Mouse (Mus musculus): ENCODE results near the gene Nhp2. TPM values are rescaled to one million over a fixed set of nuclear protein-coding genes. Genes with fewer than 3 reads are reported as not detected.

Nhp2 gene
- total RNA-seq (2023; ENCODE audit: inconsistent age) = 52.6 to 60.6 TPM (median 58.5 TPM) in 4 replicates

GRCm38 (mm10) chr11:51619409-51620060 lies at the start of gene Nhp2:
Nhp2 (plus strand) TSS chr11:51619735.

GRCm38 (mm10) chr11:51584431-51585248 lies 34.9 kb upstream of the Nhp2 start, which contains the start of gene Phykpl:
Phykpl (plus strand) TSS chr11:51584757.

GRCm38 (mm10) chr11:51606447-51607095 lies 13.0 kb upstream of the Nhp2 start, which contains the start of gene Hnrnpab:
Hnrnpab (minus strand) TSS chr11:51606847.

GRCm38 (mm10) chr11:51635525-51636322 lies 16.2 kb downstream of the Nhp2 start, which contains the start of gene Rmnd5b:
Rmnd5b (minus strand) TSS chr11:51635896.

GRCm38 (mm10) chr11:51650691-51651515 lies 31.4 kb downstream of the Nhp2 start, which contains the start of the genes N4bp3 and D930048N14Rik:
N4bp3 (minus strand) TSS chr11:51650842.
D930048N14Rik (plus strand) TSS chr11:51650954.

Other genes with a start within 250 kb of the Nhp2 start
- 16.6 to 24.9 TPM (median 21.3 TPM) in 4 replicates for gene Phykpl, start 35.0 kb upstream of the Nhp2 start, total RNA-seq (2023; ENCODE audit: inconsistent age)
- gene Hnrnpab, start 12.9 kb upstream of the Nhp2 start, total RNA-seq (2023; ENCODE audit: inconsistent age) = 241 to 254 TPM (median 253 TPM) in 4 replicates
- 114 to 135 TPM (median 129 TPM) in 4 replicates for gene Rmnd5b, start 16.2 kb downstream of the Nhp2 start, total RNA-seq (2023; ENCODE audit: inconsistent age)
- gene N4bp3, start 31.1 kb downstream of the Nhp2 start, total RNA-seq (2023; ENCODE audit: inconsistent age) = 22.4 to 24.8 TPM (median 24.6 TPM) in 4 replicates
- 1.1 to 2.1 TPM (median 2.0 TPM) in 4 replicates for gene D930048N14Rik, start 31.2 kb downstream of the Nhp2 start, total RNA-seq (2023; ENCODE audit: inconsistent age)
- gene 0610009B22Rik, start 69.1 kb downstream of the Nhp2 start, total RNA-seq (2023; ENCODE audit: inconsistent age) = 4.7 to 9.2 TPM (median 5.5 TPM) in 4 replicates
- 74.3 to 87.0 TPM (median 84.5 TPM) in 4 replicates for gene Sec24a, start 143.9 kb downstream of the Nhp2 start, total RNA-seq (2023; ENCODE audit: inconsistent age)
- 29.9 to 36.0 TPM (median 34.6 TPM) in 4 replicates for gene Sar1b, start 144.0 kb downstream of the Nhp2 start, total RNA-seq (2023; ENCODE audit: inconsistent age)
- 67.5 to 72.9 TPM (median 68.9 TPM) in 4 replicates for gene Jade2, start 237.9 kb downstream of the Nhp2 start, total RNA-seq (2023; ENCODE audit: inconsistent age)

Data from B cell, adult (primary cell).